Mouse (Mus musculus) MEL (cell line): Measurements from ENCODE around the gene Map2k4. TPM values are rescaled to one million over a fixed set of nuclear protein-coding genes. Genes with fewer than 3 reads are reported as not detected.

Experiments used
- DNase-seq: peaks from one replicate; pipeline ENCODE4 v3.0.0; 2011; ENCODE audit warnings: low read depth, low spot score
- H3K27ac ChIP-seq: 2 replicates; pipeline ENCODE4 v1.5.1; 2012; ENCODE audit warnings: low read depth, mild to moderate bottlenecking, control low read depth, low read length, moderate library complexity; ENCODE audit not compliant: control insufficient read depth
- H3K27me3 ChIP-seq, 2 experiments: fragments of 150-350 bp in 1 of 2; sonication (generic) in 1 of 2; 2 replicates each; pipeline ENCODE4 v1.6.1; 2012; ENCODE audit warnings: low read length in 2 of 2, mild to moderate bottlenecking in 2 of 2, improper control_type of control experiment in 1 of 2, moderate library complexity in 1 of 2; ENCODE audit not compliant: insufficient read depth in 2 of 2, control insufficient read depth in 1 of 2
- H3K36me3 ChIP-seq, 2 experiments: 2 replicates each; pipeline ENCODE4 v1.6.1; 2012 to 2014; ENCODE audit warnings: low read length in 2 of 2, improper control_type of control experiment in 1 of 2, inconsistent platforms in 1 of 2, mild to moderate bottlenecking in 1 of 2; ENCODE audit not compliant: insufficient read depth in 2 of 2, control insufficient read depth in 1 of 2
- H3K4me1 ChIP-seq, 2 experiments: fragments of 150-350 bp in 1 of 2; sonication (generic) in 1 of 2; 2 replicates each; pipeline ENCODE4 v1.6.1; 2012; ENCODE audit warnings: low read length in 2 of 2, improper control_type of control experiment in 1 of 2, mild to moderate bottlenecking in 1 of 2; ENCODE audit not compliant: insufficient read depth in 2 of 2, control insufficient read depth in 1 of 2
- H3K4me3 ChIP-seq, 2 experiments: fragments of 150-350 bp in 1 of 2; sonication (generic) in 1 of 2; 2 replicates each; pipeline ENCODE4 v1.5.1; 2012; ENCODE audit warnings: low read depth in 2 of 2, low read length in 2 of 2, mild to moderate bottlenecking in 2 of 2, moderate library complexity in 2 of 2, control low read depth in 1 of 2, improper control_type of control experiment in 1 of 2; ENCODE audit not compliant: control insufficient read depth in 1 of 2, insufficient read depth in 1 of 2
- H3K79me2 ChIP-seq: 2 replicates; pipeline ENCODE4 v1.6.1; 2012; ENCODE audit warnings: mild to moderate bottlenecking, low read length, moderate library complexity; ENCODE audit not compliant: control insufficient read depth, poor library complexity, insufficient read depth
- H3K9ac ChIP-seq: 2 replicates; pipeline ENCODE4 v1.6.1; 2012; ENCODE audit warnings: low read depth, mild to moderate bottlenecking, control low read depth, low read length, moderate library complexity; ENCODE audit not compliant: control insufficient read depth, poor library complexity, severe bottlenecking
- H3K9me3 ChIP-seq: fragments of 150-350 bp; sonication (generic); replicated peaks from 2 replicates; pipeline ENCODE4 v1.6.1; 2012; ENCODE audit warnings: mild to moderate bottlenecking, low read length, improper control_type of control experiment, moderate library complexity; ENCODE audit not compliant: insufficient read depth
- CHD1 ChIP-seq: IDR thresholded peaks from 2 replicates; pipeline ENCODE4 v1.6.1; 2012; ENCODE audit warnings: low read depth, mild to moderate bottlenecking, inconsistent platforms, low read length, improper control_type of control experiment
- CTCF ChIP-seq, 3 experiments: IDR thresholded peaks in 2 of 3; conservative IDR thresholded peaks in 1 of 3; 2 replicates each; pipeline ENCODE4 v1.5.1; 2011 to 2012; ENCODE audit warnings: low read length in 3 of 3, low read depth in 2 of 3, mild to moderate bottlenecking in 2 of 3, improper control_type of control experiment in 1 of 3, inconsistent platforms in 1 of 3, mixed read lengths in 1 of 3, moderate library complexity in 1 of 3; ENCODE audit not compliant: control insufficient read depth in 1 of 3, insufficient read depth in 1 of 3, poor library complexity in 1 of 3, severe bottlenecking in 1 of 3
- E2F4 ChIP-seq: IDR thresholded peaks from 2 replicates; pipeline ENCODE4 v1.6.1; 2011; ENCODE audit warnings: low read depth, low read length, improper control_type of control experiment, borderline replicate concordance
- ELF1 ChIP-seq: IDR thresholded peaks from 2 replicates; pipeline ENCODE4 v1.6.1; 2014; ENCODE audit warnings: low read depth, mild to moderate bottlenecking, inconsistent platforms, low read length, improper control_type of control experiment, moderate library complexity
- EP300 ChIP-seq, 2 experiments: IDR thresholded peaks; 2 replicates each; pipeline ENCODE4 v1.6.1; 2011; ENCODE audit warnings: improper control_type of control experiment in 2 of 2, low read length in 2 of 2, low read depth in 1 of 2, mild to moderate bottlenecking in 1 of 2
- ETS1 ChIP-seq: IDR thresholded peaks from 2 replicates; pipeline ENCODE4 v1.6.1; 2012; ENCODE audit warnings: low read depth, mild to moderate bottlenecking, inconsistent platforms, low read length, improper control_type of control experiment, moderate library complexity
- GABPA ChIP-seq: IDR thresholded peaks from 2 replicates; pipeline ENCODE4 v1.6.1; 2012; ENCODE audit warnings: low read depth, mild to moderate bottlenecking, inconsistent platforms, low read length, improper control_type of control experiment, moderate library complexity
- KAT2A ChIP-seq: conservative IDR thresholded peaks from 2 replicates; pipeline ENCODE4 v1.6.1; 2012; ENCODE audit warnings: low read depth, low read length, improper control_type of control experiment, inconsistent platforms
- MAFK ChIP-seq: IDR thresholded peaks from 2 replicates; pipeline ENCODE4 v1.6.1; 2011; ENCODE audit warnings: low read depth, mild to moderate bottlenecking, low read length, improper control_type of control experiment, borderline replicate concordance
- MAZ ChIP-seq: IDR thresholded peaks from 2 replicates; pipeline ENCODE4 v1.6.1; 2012; ENCODE audit warnings: low read depth, mild to moderate bottlenecking, inconsistent platforms, low read length, improper control_type of control experiment
- MXI1 ChIP-seq: IDR thresholded peaks from 2 replicates; pipeline ENCODE4 v1.6.1; 2011; ENCODE audit warnings: mild to moderate bottlenecking, low read depth, low read length, improper control_type of control experiment
- NELFE ChIP-seq: IDR thresholded peaks from 2 replicates; pipeline ENCODE4 v1.6.1; 2011; ENCODE audit warnings: low read depth, low read length, improper control_type of control experiment
- POLR2AphosphoS2 ChIP-seq: IDR thresholded peaks from 2 replicates; pipeline ENCODE4 v1.6.1; 2011; ENCODE audit warnings: low read length, improper control_type of control experiment
- POLR2AphosphoS5 ChIP-seq: IDR thresholded peaks from 2 replicates; pipeline ENCODE4 v1.6.1; 2012; ENCODE audit warnings: low read depth, borderline replicate concordance, mild to moderate bottlenecking, inconsistent platforms, low read length, moderate library complexity, mixed read lengths
- RAD21 ChIP-seq: IDR thresholded peaks from 2 replicates; pipeline ENCODE4 v1.6.1; 2011; ENCODE audit warnings: mild to moderate bottlenecking, low read depth, low read length, improper control_type of control experiment
- RCOR1 ChIP-seq: IDR thresholded peaks from 2 replicates; pipeline ENCODE4 v1.6.1; 2012; ENCODE audit warnings: low read depth, mild to moderate bottlenecking, inconsistent platforms, low read length, improper control_type of control experiment
- SMC3 ChIP-seq: IDR thresholded peaks from 2 replicates; pipeline ENCODE4 v1.6.1; 2011; ENCODE audit warnings: low read depth, low read length, improper control_type of control experiment
- UBTF ChIP-seq: IDR thresholded peaks from 2 replicates; pipeline ENCODE4 v1.6.1; 2012; ENCODE audit warnings: low read depth, mild to moderate bottlenecking, inconsistent platforms, low read length, improper control_type of control experiment, moderate library complexity, borderline replicate concordance; ENCODE audit not compliant: insufficient read depth
- USF1 ChIP-seq: IDR thresholded peaks from 2 replicates; pipeline ENCODE4 v1.6.1; 2014; ENCODE audit warnings: low read depth, mild to moderate bottlenecking, inconsistent platforms, low read length, improper control_type of control experiment, moderate library complexity
- USF2 ChIP-seq, 2 experiments: IDR thresholded peaks; 2 replicates each; pipeline ENCODE4 v1.6.1; 2011 to 2012; ENCODE audit warnings: improper control_type of control experiment in 2 of 2, low read length in 2 of 2, borderline replicate concordance in 1 of 2, inconsistent platforms in 1 of 2, low read depth in 1 of 2, mild to moderate bottlenecking in 1 of 2; ENCODE audit not compliant: insufficient read depth in 1 of 2
- ZC3H11A ChIP-seq: IDR thresholded peaks from 2 replicates; pipeline ENCODE4 v1.6.1; 2012; ENCODE audit warnings: low read depth, mild to moderate bottlenecking, inconsistent platforms, low read length, improper control_type of control experiment
- ZKSCAN1 ChIP-seq: IDR thresholded peaks from 2 replicates; pipeline ENCODE4 v1.6.1; 2012; ENCODE audit warnings: low read depth, mild to moderate bottlenecking, inconsistent platforms, low read length, improper control_type of control experiment, moderate library complexity
- ZMIZ1 ChIP-seq: IDR thresholded peaks from 2 replicates; pipeline ENCODE4 v1.6.1; 2012; ENCODE audit warnings: low read depth, mild to moderate bottlenecking, inconsistent platforms, low read length, improper control_type of control experiment, moderate library complexity
- ZNF384 ChIP-seq: IDR thresholded peaks from 2 replicates; pipeline ENCODE4 v1.6.1; 2012; ENCODE audit warnings: low read depth, mild to moderate bottlenecking, inconsistent platforms, low read length, improper control_type of control experiment
- polyA plus RNA-seq, 2 experiments: library from polyadenylated mRNA; stranded (reverse) in 1 of 2; unstranded in 1 of 2; fragments of >175 nt in 1 of 2; fragments of >200 nt in 1 of 2; gene quantifications; 2 replicates each; pipeline versions ENCODE4 v1.2.1 to v1.2.4; 2012; ENCODE audit warnings: low replicate concordance in 2 of 2, low read depth in 1 of 2; ENCODE audit not compliant: insufficient read length in 2 of 2, insufficient read depth in 1 of 2, missing spikeins in 1 of 2
- total RNA-seq: library from RNA; depleted of rRNA; stranded (reverse); fragments of 300-350 nt; gene quantifications from 2 replicates; pipeline ENCODE4 v1.2.3, GENCODE M21; 2012

Map2k4 gene
- total and polyA plus RNA-seq, 3 experiments = 20.0 to 70.7 (median 21.8) TPM

DNA sequence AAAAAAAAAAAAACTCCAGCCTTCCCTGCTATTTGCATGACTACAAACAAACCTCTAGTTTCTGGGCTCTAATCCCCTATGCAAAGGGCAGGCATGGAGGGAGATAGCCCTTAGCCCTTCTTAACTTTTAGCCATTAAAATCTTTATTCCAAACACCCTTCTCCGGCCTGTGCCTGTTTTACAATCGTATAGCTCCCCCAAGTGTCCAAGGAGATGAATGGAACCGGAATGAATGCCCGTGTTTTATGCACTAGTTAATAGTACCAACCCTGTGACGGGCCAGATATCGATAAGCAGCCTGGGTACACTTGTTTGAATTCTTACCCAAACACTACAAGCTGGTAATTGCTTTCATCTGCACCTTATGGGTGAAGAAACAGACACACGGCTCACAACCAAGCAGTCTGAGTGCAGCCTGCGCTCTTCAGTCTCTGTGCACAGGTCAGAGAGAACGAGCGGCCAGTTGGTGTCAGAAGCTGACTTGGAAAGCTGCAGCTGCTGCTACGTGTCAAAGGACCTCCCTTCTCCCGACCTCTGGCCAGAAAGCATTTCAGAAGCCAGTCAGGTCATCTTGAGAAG lies 109.2 kb downstream of the Map2k4 start:
- Histone ChIP-seq H3K4me1 (no peaks in the 10 kb centered on the region), H3K36me3 (no peaks in the 10 kb centered on the region), H3K79me2 (no peaks in the 10 kb centered on the region), H3K9ac (no peak overlapping the region), H3K27ac (no peak overlapping the region), H3K4me3 (no peak overlapping the region), H3K27me3 (peaks cover 0 to 2% of the 10 kb centered on the region in 2 experiments; a peak in 1 of 4 replicates), H3K9me3 (no peaks in the 10 kb centered on the region)
- peak; percentile 61 for DNase-seq
- TF ChIP-seq ZKSCAN1 (no peak), SMC3 (peak; percentile 83), CTCF (IDR thresholded peaks at IDR 0.05 in 2 of 3, conservative IDR thresholded peaks at IDR 0.05 in 1 of 3; ENCODE audit: control insufficient read depth in 1 of 3, insufficient read depth in 1 of 3, low read depth in 2 of 3, low read length in 3 of 3, poor library complexity in 1 of 3, severe bottlenecking in 1 of 3) (peak; percentile 53 to 85 (median 55)), ZC3H11A (peak; percentile 67), MAZ (no peak), RAD21 (peak; percentile 93), ELF1 (no peak), UBTF (no peak), USF1 (no peak)

DNA sequence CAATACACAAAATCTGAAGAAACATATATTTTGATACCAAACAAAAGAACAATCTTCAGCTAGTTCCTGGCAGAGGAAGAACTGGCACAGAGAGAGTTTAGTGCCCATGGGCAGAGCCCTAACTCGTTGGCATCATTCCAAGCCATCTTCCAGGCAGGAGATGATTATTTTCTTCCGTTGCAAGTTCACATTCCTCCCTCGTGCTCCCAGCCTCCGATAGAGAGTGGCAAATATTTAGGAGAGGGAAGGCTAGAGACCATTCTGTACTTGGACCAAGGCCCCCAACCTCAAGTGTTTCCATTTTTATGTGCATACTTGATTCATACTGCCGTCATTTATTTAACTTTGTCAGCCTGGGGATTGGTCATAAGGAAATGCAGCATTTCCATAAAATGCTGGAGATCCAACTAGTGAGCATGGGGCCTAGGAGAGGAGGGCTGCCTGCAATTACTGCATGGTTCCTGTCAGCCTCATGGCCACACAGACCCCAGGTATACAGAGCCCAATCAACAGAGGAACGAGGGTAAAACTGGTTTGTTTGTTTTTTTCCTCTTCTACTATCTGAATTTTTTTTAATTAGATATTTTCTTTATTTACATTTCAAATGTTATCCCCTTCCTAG lies 120.6 kb downstream of the Map2k4 start:
- no peaks in the 10 kb centered on the region for H3K9me3 ChIP-seq
- no peak overlapping the region for H3K27ac ChIP-seq
- no peaks in the 10 kb centered on the region for H3K36me3 ChIP-seq
- no peak overlapping the region for H3K4me3 ChIP-seq
- no peaks in the 10 kb centered on the region for H3K27me3 ChIP-seq
- H3K4me1 ChIP-seq = no peaks in the 10 kb centered on the region
- TF ChIP-seq NELFE (no peak), RCOR1 (no peak), ZC3H11A (no peak), MAFK (no peak)
- no peak for DNase-seq
- H3K79me2 ChIP-seq = no peaks in the 10 kb centered on the region
- no peak overlapping the region for H3K9ac ChIP-seq

DNA sequence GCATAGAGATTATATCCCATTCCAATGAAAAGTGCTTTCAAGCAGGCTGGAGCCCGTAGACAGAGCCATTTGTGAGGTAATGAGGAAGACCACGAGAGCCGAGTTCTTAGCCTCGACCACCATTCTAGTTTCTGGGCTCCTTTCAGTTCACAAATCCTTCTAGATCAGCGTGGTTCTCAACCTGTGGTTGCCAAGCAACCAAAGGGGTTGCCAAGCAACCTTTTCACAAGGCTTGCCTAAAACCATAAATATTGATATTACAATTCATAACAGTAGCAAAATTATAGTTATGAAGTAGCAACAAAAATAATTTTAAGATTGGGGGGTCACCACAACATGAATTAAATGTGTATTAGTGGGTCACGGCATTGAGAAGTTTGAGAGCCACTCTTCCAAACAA lies 123.2 kb downstream of the Map2k4 start:
- Histone ChIP-seq H3K9me3 (no peaks in the 10 kb centered on the region), H3K4me1 (no peaks in the 10 kb centered on the region), H3K4me3 (no peak overlapping the region), H3K79me2 (no peaks in the 10 kb centered on the region), H3K27ac (no peak overlapping the region), H3K36me3 (no peaks in the 10 kb centered on the region), H3K9ac (no peak overlapping the region), H3K27me3 (no peaks in the 10 kb centered on the region)
- no peak for DNase-seq
- no peak for TF ChIP-seq ZNF384
- TF ChIP-seq UBTF = no peak
- no peak for TF ChIP-seq EP300 (IDR thresholded peaks at IDR 0.05; ENCODE audit: low read depth in 1 of 2, low read length in 2 of 2)
- no peak for TF ChIP-seq NELFE
- TF ChIP-seq USF1 = no peak
- no peak for TF ChIP-seq POLR2AphosphoS2
- no peak for TF ChIP-seq CHD1
- TF ChIP-seq ETS1 = no peak
- TF ChIP-seq KAT2A = no peak
- TF ChIP-seq POLR2AphosphoS5 = no peak
- TF ChIP-seq MAZ = no peak
- no peak for TF ChIP-seq MXI1
- TF ChIP-seq E2F4 = no peak
- no peak for TF ChIP-seq USF2 (IDR thresholded peaks at IDR 0.05; ENCODE audit: borderline replicate concordance in 1 of 2, insufficient read depth in 1 of 2, low read depth in 1 of 2, low read length in 2 of 2)
- no peak for TF ChIP-seq GABPA
- TF ChIP-seq ZMIZ1 = no peak
